Mouse (Mus musculus) kidney, adult 9 months (tissue): ENCODE results near the gene 5730480H06Rik.

ENCODE experiments used
- DNase-seq: peaks from one replicate; pipeline ENCODE4 v3.0.0; 2022

Gene 5730480H06Rik

GRCm38 (mm10) chr5:48327652-48328051, at the start of gene 5730480H06Rik:
TSS of gene 5730480H06Rik (plus strand) at chr5:48327952.
- DNase-seq = no peak

GRCm38 (mm10) chr5:48301186-48301585, 26.6 kb upstream of the 5730480H06Rik start:
- no peak for DNase-seq

- DNase-seq = no peak
Measured at GRCm38 (mm10) chr5:48315057-48315602, 12.6 kb upstream of the 5730480H06Rik start.

GRCm38 (mm10) chr5:48320597-48320996, 7.2 kb upstream of the 5730480H06Rik start:
- no peak for DNase-seq

- no peak for DNase-seq
Measured at GRCm38 (mm10) chr5:48326221-48326620, 1.5 kb upstream of the 5730480H06Rik start.

- DNase-seq = no peak
Measured at GRCm38 (mm10) chr5:48329751-48330150, 2.0 kb downstream of the 5730480H06Rik start.

GRCm38 (mm10) chr5:48330817-48331216, 3.1 kb downstream of the 5730480H06Rik start:
- no peak for DNase-seq

GRCm38 (mm10) chr5:48331441-48331840, 3.7 kb downstream of the 5730480H06Rik start:
- no peak for DNase-seq

GRCm38 (mm10) chr5:48333407-48333806, 5.7 kb downstream of the 5730480H06Rik start:
- no peak for DNase-seq

- DNase-seq = peak; percentile 3
Measured at GRCm38 (mm10) chr5:48333884-48334513, 6.2 kb downstream of the 5730480H06Rik start.

- no peak for DNase-seq
Measured at GRCm38 (mm10) chr5:48340808-48341433, 13.2 kb downstream of the 5730480H06Rik start.

- DNase-seq = peak; percentile 30
Measured at GRCm38 (mm10) chr5:48345095-48345982, 17.6 kb downstream of the 5730480H06Rik start.

- no peak for DNase-seq
Measured at GRCm38 (mm10) chr5:48345983-48346648, 18.4 kb downstream of the 5730480H06Rik start.

GRCm38 (mm10) chr5:48349309-48349708, 21.6 kb downstream of the 5730480H06Rik start:
- no peak for DNase-seq

- DNase-seq = peak; percentile 96
Measured at GRCm38 (mm10) chr5:48371890-48372766, 44.4 kb downstream of the 5730480H06Rik start.

GRCm38 (mm10) chr5:48402497-48402896, 74.7 kb downstream of the 5730480H06Rik start:
- peak; percentile 6 for DNase-seq

GRCm38 (mm10) chr5:48408276-48408675, 80.5 kb downstream of the 5730480H06Rik start:
- DNase-seq = no peak

- DNase-seq = no peak
Measured at GRCm38 (mm10) chr5:48410348-48410747, 82.6 kb downstream of the 5730480H06Rik start.

- no peak for DNase-seq
Measured at GRCm38 (mm10) chr5:48411462-48411861, 83.7 kb downstream of the 5730480H06Rik start.

- no peak for DNase-seq
Measured at GRCm38 (mm10) chr5:48412261-48412660, 84.5 kb downstream of the 5730480H06Rik start.

GRCm38 (mm10) chr5:48419741-48420140, 92.0 kb downstream of the 5730480H06Rik start:
- no peak for DNase-seq

GRCm38 (mm10) chr5:48421957-48422356, 94.2 kb downstream of the 5730480H06Rik start:
- no peak for DNase-seq
